Comparison of ENCODE assay signal across 15 mouse cellular contexts in the genomic region with DNA sequence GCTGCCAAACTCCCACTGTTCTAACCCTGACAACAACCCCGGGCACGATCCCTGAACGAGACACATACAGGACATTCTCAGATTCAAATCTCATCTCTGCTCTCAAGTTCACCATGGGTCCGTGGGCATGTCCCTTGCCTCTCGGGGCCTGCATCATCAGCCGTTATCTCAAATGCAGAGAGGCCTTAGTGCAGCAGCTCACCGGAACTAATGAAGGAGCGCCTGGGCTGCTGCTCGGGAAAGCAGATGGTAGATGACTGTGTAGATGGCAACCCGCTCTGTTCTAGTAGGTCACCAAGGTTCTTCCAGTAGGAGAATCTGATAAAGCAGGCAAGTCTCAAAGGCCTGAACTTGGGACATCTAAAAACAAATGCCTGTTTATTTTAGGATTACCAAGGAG. TPM values are rescaled to one million over a fixed set of nuclear protein-coding genes. Genes with fewer than 3 reads are reported as not detected.
DNase-seq lines count a peak whose midpoint lies in the region; ATAC-seq and TF ChIP-seq lines count a peak whose summit lies in the region.
"Had no signal": no experiment of that assay in that cellular context is flagged by ENCODE, and none has a peak within 500 bp of the region (broad histone marks: within the 10 kb centered on the region; RNA-seq: fewer than 3 reads in every experiment).

No protein-coding gene starts in this region.

- H3K27ac ChIP-seq in testis, adult 2 months (ENCODE audit: control insufficient read depth, insufficient read depth, low read depth, low read length): peak overlapping the region; percentile 10; the same call in 1 of the 2 replicates
- H3K27ac ChIP-seq in stomach, postnatal 0 days (replicated peaks): no peak overlapping the region
- no peak overlapping the region for H3K27ac ChIP-seq in hindbrain, embryonic 14.5 days
- H3K27ac ChIP-seq: embryonic facial prominence, embryonic 12.5 days; forebrain, embryonic 15.5 days had no signal

- no peaks in the 10 kb centered on the region for H3K9me3 ChIP-seq in stomach, postnatal 0 days (ENCODE audit: control insufficient read depth, low read length)
- no peaks in the 10 kb centered on the region for H3K9me3 ChIP-seq in hindbrain, embryonic 14.5 days (ENCODE audit: control insufficient read depth, low read length)
- H3K9me3 ChIP-seq: embryonic facial prominence, embryonic 12.5 days; forebrain, embryonic 15.5 days had no signal

- no peak for DNase-seq in testis, postnatal 14 days (ENCODE audit: low spot score)
- peak; percentile 55 for DNase-seq in cerebellum, adult 9-10 months
- peak; percentile 62 for DNase-seq in liver
- no peak for DNase-seq in stomach, postnatal 0 days (ENCODE audit: low spot score)
- DNase-seq in kidney, postnatal 10 days: no peak
- DNase-seq in hindbrain, embryonic 14.5 days (ENCODE audit: low spot score): no peak
- DNase-seq: gastrocnemius, postnatal 25 days; heart, postnatal 36 days; kidney, adult 9 months; layer of hippocampus, adult 9-11 months; lung, postnatal 4 days; right cerebral cortex, postnatal 25 days had no signal

- TF ChIP-seq CTCF in testis, adult 2 months (IDR thresholded peaks at IDR 0.05; ENCODE audit: control insufficient read depth, insufficient read depth, insufficient replicate concordance, low read depth, low read length): no peak
- no peak for TF ChIP-seq CTCF in stomach, postnatal 0 days (IDR thresholded peaks at IDR 0.05; ENCODE audit: low read depth)

- TF ChIP-seq POLR2A in testis, adult 2 months (IDR thresholded peaks at IDR 0.05; ENCODE audit: control insufficient read depth, low read depth, low read length): no peak

- no peak overlapping the region for H3K4me2 ChIP-seq in stomach, postnatal 0 days (replicated peaks; ENCODE audit: low read depth)
- H3K4me2 ChIP-seq in hindbrain, embryonic 14.5 days (replicated peaks): no peak overlapping the region
- H3K4me2 ChIP-seq: embryonic facial prominence, embryonic 12.5 days; forebrain, embryonic 15.5 days had no signal

- TF ChIP-seq EP300 in stomach, postnatal 0 days (optimal IDR thresholded peaks at IDR 0.05): no peak

- H3K9ac ChIP-seq in stomach, postnatal 0 days (ENCODE audit: low read length): no peak overlapping the region
- H3K9ac ChIP-seq in hindbrain, embryonic 14.5 days: no peak overlapping the region
- H3K9ac ChIP-seq: embryonic facial prominence, embryonic 12.5 days; forebrain, embryonic 15.5 days had no signal

- 73% methylated on average over 10 of the region's 10 CpGs for WGBS in stomach, postnatal 0 days
- whole genome bisulfite sequencing in hindbrain, embryonic 14.5 days: 81% methylated on average over 10 of the region's 10 CpGs

- ATAC-seq in stomach, postnatal 0 days (ENCODE audit: low FRiP score, low TSS enrichment): 0 out of 2 replicates have a peak, but pooled peaks have one; percentile 28
- no peak for ATAC-seq in hindbrain, embryonic 14.5 days (ENCODE audit: low FRiP score)
- ATAC-seq: forebrain, embryonic 15.5 days had no signal

- H3K4me3 ChIP-seq in testis, adult 2 months (ENCODE audit: control insufficient read depth, low read depth, low read length): no peak overlapping the region
- no peak overlapping the region for H3K4me3 ChIP-seq in stomach, postnatal 0 days (ENCODE audit: low read depth, low read length)
- no peak overlapping the region for H3K4me3 ChIP-seq in hindbrain, embryonic 14.5 days (replicated peaks; ENCODE audit: low read length)
- H3K4me3 ChIP-seq: embryonic facial prominence, embryonic 12.5 days; forebrain, embryonic 15.5 days had no signal

- no peaks in the 10 kb centered on the region for H3K36me3 ChIP-seq in testis, adult 2 months (ENCODE audit: control insufficient read depth, insufficient read depth, low read length)
- H3K36me3 ChIP-seq in stomach, postnatal 0 days (ENCODE audit: control insufficient read depth, insufficient read depth, low read length): no peaks in the 10 kb centered on the region
- H3K36me3 ChIP-seq in hindbrain, embryonic 14.5 days (replicated peaks; ENCODE audit: control insufficient read depth, insufficient read depth): peaks cover 15% of the 10 kb centered on the region
- H3K36me3 ChIP-seq: forebrain, embryonic 15.5 days had no signal

- no peaks in the 10 kb centered on the region for H3K4me1 ChIP-seq in testis, adult 2 months (ENCODE audit: control insufficient read depth, insufficient read depth, low read length)
- H3K4me1 ChIP-seq in stomach, postnatal 0 days (replicated peaks; ENCODE audit: control insufficient read depth, insufficient read depth): no peaks in the 10 kb centered on the region
- no peaks in the 10 kb centered on the region for H3K4me1 ChIP-seq in hindbrain, embryonic 14.5 days (replicated peaks; ENCODE audit: control insufficient read depth, insufficient read depth, low read length)
- H3K4me1 ChIP-seq: embryonic facial prominence, embryonic 12.5 days; forebrain, embryonic 15.5 days had no signal

- no peaks in the 10 kb centered on the region for H3K27me3 ChIP-seq in testis, adult 2 months (ENCODE audit: control insufficient read depth, insufficient read depth, low read length)
- no peaks in the 10 kb centered on the region for H3K27me3 ChIP-seq in stomach, postnatal 0 days (ENCODE audit: control insufficient read depth, insufficient read depth, low read length)
- H3K27me3 ChIP-seq in hindbrain, embryonic 14.5 days (ENCODE audit: control insufficient read depth, insufficient read depth, low read length): no peaks in the 10 kb centered on the region
- H3K27me3 ChIP-seq: embryonic facial prominence, embryonic 12.5 days; forebrain, embryonic 15.5 days had no signal

RNA-seq across cellular contexts. Expression of a gene that starts 16.1 kb away (rescaled TPM):
- polyA plus RNA-seq in testis, adult 2 months (2012; rRNA removed): 48.4 and 50.2 TPM in 2 replicates
- polyA plus RNA-seq in stomach, postnatal 0 days (2015; fragmentation: Nextera tagmentation; extraction: Ambion mirVana): 7.1 TPM in 2 replicates
- 9.1 and 10.4 TPM in 2 replicates for polyA plus RNA-seq in hindbrain, embryonic 14.5 days (2014; fragmentation: Nextera tagmentation; extraction: Ambion mirVana)

RNA-seq across cellular contexts. Expression of a gene that starts 16.5 kb away (rescaled TPM):
- 130 and 137 TPM in 2 replicates for polyA plus RNA-seq in testis, adult 2 months (2012; rRNA removed)
- polyA plus RNA-seq in stomach, postnatal 0 days (2015; fragmentation: Nextera tagmentation; extraction: Ambion mirVana): not detected in 2 replicates
- polyA plus RNA-seq in hindbrain, embryonic 14.5 days (2014; fragmentation: Nextera tagmentation; extraction: Ambion mirVana): 0.64 and 1.4 TPM in 2 replicates

RNA-seq across cellular contexts. Expression of a gene that starts 42.0 kb away (rescaled TPM):
- 15.7 and 16.3 TPM in 2 replicates for polyA plus RNA-seq in testis, adult 2 months (2012; rRNA removed)
- 14.2 and 15.1 TPM in 2 replicates for polyA plus RNA-seq in stomach, postnatal 0 days (2015; fragmentation: Nextera tagmentation; extraction: Ambion mirVana)
- polyA plus RNA-seq in hindbrain, embryonic 14.5 days (2014; fragmentation: Nextera tagmentation; extraction: Ambion mirVana): 46.3 and 51.7 TPM in 2 replicates

RNA-seq across cellular contexts. Expression of a gene that starts 43.9 kb away (rescaled TPM):
- 13.1 and 14.0 TPM in 2 replicates for polyA plus RNA-seq in testis, adult 2 months (2012; rRNA removed)
- polyA plus RNA-seq in stomach, postnatal 0 days (2015; fragmentation: Nextera tagmentation; extraction: Ambion mirVana): 36.8 and 37.8 TPM in 2 replicates
- 46.2 and 51.2 TPM in 2 replicates for polyA plus RNA-seq in hindbrain, embryonic 14.5 days (2014; fragmentation: Nextera tagmentation; extraction: Ambion mirVana)

RNA-seq across cellular contexts. Expression of a gene that starts 49.3 kb away (rescaled TPM):
- 29.9 and 32.1 TPM in 2 replicates for polyA plus RNA-seq in testis, adult 2 months (2012; rRNA removed)
- polyA plus RNA-seq in stomach, postnatal 0 days (2015; fragmentation: Nextera tagmentation; extraction: Ambion mirVana): 83.5 and 103 TPM in 2 replicates
- polyA plus RNA-seq in hindbrain, embryonic 14.5 days (2014; fragmentation: Nextera tagmentation; extraction: Ambion mirVana): 181 TPM in 2 replicates

Comparison
In these comparisons a context has a peak if more than half of its experiments do, and no peak if none do; other contexts are left out.
1. DNase-seq: peak in cerebellum, adult 9-10 months (single experiment) and liver (single experiment); none in testis, postnatal 14 days (single experiment), stomach, postnatal 0 days (single experiment), kidney, postnatal 10 days (single experiment) and hindbrain, embryonic 14.5 days (single experiment).
2. RNA of a gene that starts 16.5 kb away (polyA plus RNA-seq): 130 to 137 TPM in testis, adult 2 months; 0.64 to 1.4 TPM in hindbrain, embryonic 14.5 days and not detected in stomach, postnatal 0 days; every median in the first group is over 10 times any median in the second.